Mouse (Mus musculus) thymus, postnatal 36 days (tissue): ENCODE measurements around the gene Pitx2.

Experiments used
- DNase-seq, 2 experiments: peaks; one replicate each; pipeline ENCODE4 v3.0.0; 2022; ENCODE audit warnings: mixed read lengths in 2 of 2

Pitx2 gene

GRCm38 (mm10) chr3:129218371-129218921 is 18.8 kb downstream of the Pitx2 start:
- no peak for DNase-seq

- DNase-seq = no peak
These were observed 20.5 kb downstream of the Pitx2 start for GRCm38 (mm10) chr3:129220086-129220670.

- DNase-seq = no peak
These were observed 21.2 kb downstream of the Pitx2 start for GRCm38 (mm10) chr3:129220681-129221379.

- DNase-seq = no peak
These were observed 21.9 kb downstream of the Pitx2 start for GRCm38 (mm10) chr3:129221380-129222260.

GRCm38 (mm10) chr3:129222448-129223290 is 23.0 kb downstream of the Pitx2 start:
- no peak for DNase-seq

- no peak for DNase-seq
These were observed 23.7 kb downstream of the Pitx2 start for GRCm38 (mm10) chr3:129223401-129223800.

GRCm38 (mm10) chr3:129223964-129224805 is 24.5 kb downstream of the Pitx2 start:
- DNase-seq = no peak

GRCm38 (mm10) chr3:129224806-129225576 is 25.3 kb downstream of the Pitx2 start:
- DNase-seq = no peak

- no peak for DNase-seq
These were observed 26.1 kb downstream of the Pitx2 start for GRCm38 (mm10) chr3:129225577-129226289.

- no peak for DNase-seq
These were observed 27.0 kb downstream of the Pitx2 start for GRCm38 (mm10) chr3:129226681-129227080.

- DNase-seq = no peak
These were observed 27.7 kb downstream of the Pitx2 start for GRCm38 (mm10) chr3:129227331-129227730.

- no peak for DNase-seq
These were observed 38.3 kb downstream of the Pitx2 start for GRCm38 (mm10) chr3:129238010-129238409.

- DNase-seq = no peak
These were observed 39.1 kb downstream of the Pitx2 start for GRCm38 (mm10) chr3:129238664-129239258.

GRCm38 (mm10) chr3:129250997-129251396 is 51.3 kb downstream of the Pitx2 start:
- no peak for DNase-seq

GRCm38 (mm10) chr3:129254246-129254645 is 54.6 kb downstream of the Pitx2 start:
- DNase-seq = no peak

- DNase-seq = no peak
These were observed 56.6 kb downstream of the Pitx2 start for GRCm38 (mm10) chr3:129256283-129256682.

- DNase-seq = no peak
These were observed 57.1 kb downstream of the Pitx2 start for GRCm38 (mm10) chr3:129256766-129257165.

- no peak for DNase-seq
These were observed 58.8 kb downstream of the Pitx2 start for GRCm38 (mm10) chr3:129258497-129258896.
